Mouse (Mus musculus): ENCODE data around the gene Scn3a. TPM values are rescaled to one million over a fixed set of nuclear protein-coding genes. Genes with fewer than 3 reads are reported as not detected.

Scn3a gene
- polyA plus RNA-seq, 2 experiments = 0.01 TPM

DNA sequence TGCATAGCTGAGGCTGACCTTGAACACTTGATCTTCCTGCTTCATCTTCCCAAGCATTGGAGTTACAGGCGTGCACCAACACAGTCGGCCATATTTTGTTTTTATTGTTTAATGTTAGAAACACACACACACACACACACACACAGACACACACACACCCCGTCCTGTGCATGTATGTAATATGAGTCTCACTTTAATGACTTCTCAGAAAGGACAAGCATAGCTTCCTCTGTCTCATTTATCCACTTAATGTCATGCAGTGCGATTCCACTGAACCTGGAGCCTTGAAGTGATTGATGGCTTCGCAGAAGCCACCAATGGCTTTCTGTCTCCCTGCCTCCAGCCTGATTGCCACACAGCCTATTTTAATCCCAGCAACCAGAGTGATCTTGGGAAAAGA, 15.2 kb downstream of the Scn3a start:
- H3K9me3 ChIP-seq (ENCODE audit: control insufficient read depth, low read length) = no peaks in the 10 kb centered on the region
- no peak overlapping the region for H3K4me2 ChIP-seq (ENCODE audit: low read depth)
- no peaks in the 10 kb centered on the region for H3K27me3 ChIP-seq (ENCODE audit: control insufficient read depth, insufficient read depth, low read length)
- H3K9ac ChIP-seq (replicated peaks) = no peak overlapping the region
- no peak for DNase-seq (ENCODE audit: low read depth in 3 of 3, low spot score in 3 of 3)
- no peak overlapping the region for H3K27ac ChIP-seq
- TF ChIP-seq EP300 (IDR thresholded peaks at IDR 0.05; ENCODE audit: low read depth) (no peak), CTCF (IDR thresholded peaks at IDR 0.05; ENCODE audit: low read depth) (no peak)
- no peaks in the 10 kb centered on the region for H3K36me3 ChIP-seq (replicated peaks; ENCODE audit: control insufficient read depth, insufficient read depth, low read depth)
- no peaks in the 10 kb centered on the region for H3K4me1 ChIP-seq (replicated peaks; ENCODE audit: control insufficient read depth in 2 of 2, insufficient read depth in 2 of 2, low read length in 1 of 2)
- no peak for ATAC-seq (ENCODE audit: insufficient read depth)
- H3K4me3 ChIP-seq (ENCODE audit: insufficient read depth in 1 of 2, low read depth in 2 of 2, low read length in 2 of 2) = no peak overlapping the region
- 55% methylated on average over 5 of the region's 5 CpGs for WGBS (ENCODE audit: insufficient replicate concordance)

DNA sequence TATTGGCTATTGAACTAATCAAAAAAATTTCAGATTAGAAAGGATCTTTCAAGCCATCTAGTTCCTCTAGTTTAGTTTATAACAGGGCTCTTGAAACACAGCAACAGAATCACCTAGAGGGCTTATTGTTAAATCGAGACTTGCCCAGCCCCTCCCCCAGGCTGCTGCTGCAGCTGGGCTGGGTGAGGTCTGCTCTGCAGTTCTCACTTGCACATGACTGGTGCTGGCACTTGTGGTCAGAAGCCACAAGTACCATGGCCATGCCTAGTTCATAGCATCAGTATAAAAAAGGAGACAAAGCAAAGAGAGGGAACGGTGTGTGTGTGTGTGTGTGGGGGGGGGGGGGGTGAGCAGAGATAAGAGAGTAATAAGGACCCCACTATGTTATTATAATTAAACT, 15.7 kb downstream of the Scn3a start:
- no peaks in the 10 kb centered on the region for H3K4me1 ChIP-seq (replicated peaks; ENCODE audit: control insufficient read depth in 2 of 2, insufficient read depth in 2 of 2, low read length in 1 of 2)
- DNase-seq (ENCODE audit: low read depth in 3 of 3, low spot score in 3 of 3) = no peak
- ATAC-seq (ENCODE audit: insufficient read depth) = no peak
- H3K27ac ChIP-seq = no peak overlapping the region
- TF ChIP-seq CTCF (IDR thresholded peaks at IDR 0.05; ENCODE audit: low read depth) = no peak
- TF ChIP-seq EP300 (IDR thresholded peaks at IDR 0.05; ENCODE audit: low read depth) = no peak
- no peak overlapping the region for H3K9ac ChIP-seq (replicated peaks)
- H3K4me2 ChIP-seq (ENCODE audit: low read depth) = no peak overlapping the region
- no peak overlapping the region for H3K4me3 ChIP-seq (ENCODE audit: insufficient read depth in 1 of 2, low read depth in 2 of 2, low read length in 2 of 2)
- no peaks in the 10 kb centered on the region for H3K9me3 ChIP-seq (ENCODE audit: control insufficient read depth, low read length)
- H3K36me3 ChIP-seq (replicated peaks; ENCODE audit: control insufficient read depth, insufficient read depth, low read depth) = no peaks in the 10 kb centered on the region
- H3K27me3 ChIP-seq (ENCODE audit: control insufficient read depth, insufficient read depth, low read length) = no peaks in the 10 kb centered on the region
- 7% methylated on average over 2 of the region's 2 CpGs for WGBS (ENCODE audit: insufficient replicate concordance)

DNA sequence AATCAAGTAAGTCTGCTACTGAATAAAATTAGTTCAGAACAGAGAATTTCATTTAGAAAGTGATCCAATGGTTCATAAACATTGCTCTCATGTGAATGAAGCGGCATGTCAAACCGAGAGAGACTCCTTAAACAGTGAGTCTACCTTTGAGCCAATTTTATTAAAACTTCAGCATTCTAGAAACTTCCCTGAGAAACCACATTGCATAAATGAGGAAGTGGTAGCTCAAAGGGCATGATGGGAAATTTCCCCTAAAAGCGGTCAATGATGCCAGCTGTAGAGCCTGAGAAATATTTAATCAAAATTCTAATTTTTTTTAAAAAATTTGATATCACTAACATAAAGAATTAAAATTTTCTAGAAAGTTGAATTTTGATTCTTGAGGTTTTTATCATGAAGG, 16.9 kb downstream of the Scn3a start:
- Histone ChIP-seq H3K36me3 (replicated peaks; ENCODE audit: control insufficient read depth, insufficient read depth, low read depth) (no peaks in the 10 kb centered on the region), H3K4me3 (ENCODE audit: insufficient read depth in 1 of 2, low read depth in 2 of 2, low read length in 2 of 2) (no peak overlapping the region), H3K9ac (replicated peaks) (no peak overlapping the region), H3K27ac (no peak overlapping the region), H3K4me1 (replicated peaks; ENCODE audit: control insufficient read depth in 2 of 2, insufficient read depth in 2 of 2, low read length in 1 of 2) (no peaks in the 10 kb centered on the region), H3K27me3 (ENCODE audit: control insufficient read depth, insufficient read depth, low read length) (no peaks in the 10 kb centered on the region), H3K9me3 (ENCODE audit: control insufficient read depth, low read length) (no peaks in the 10 kb centered on the region), H3K4me2 (ENCODE audit: low read depth) (no peak overlapping the region)
- WGBS (ENCODE audit: insufficient replicate concordance) = 73% methylated on average over 3 of the region's 3 CpGs
- ATAC-seq (ENCODE audit: insufficient read depth) (no peak), DNase-seq (ENCODE audit: low read depth in 3 of 3, low spot score in 3 of 3) (no peak)
- TF ChIP-seq CTCF (IDR thresholded peaks at IDR 0.05; ENCODE audit: low read depth) (no peak), EP300 (IDR thresholded peaks at IDR 0.05; ENCODE audit: low read depth) (no peak)

DNA sequence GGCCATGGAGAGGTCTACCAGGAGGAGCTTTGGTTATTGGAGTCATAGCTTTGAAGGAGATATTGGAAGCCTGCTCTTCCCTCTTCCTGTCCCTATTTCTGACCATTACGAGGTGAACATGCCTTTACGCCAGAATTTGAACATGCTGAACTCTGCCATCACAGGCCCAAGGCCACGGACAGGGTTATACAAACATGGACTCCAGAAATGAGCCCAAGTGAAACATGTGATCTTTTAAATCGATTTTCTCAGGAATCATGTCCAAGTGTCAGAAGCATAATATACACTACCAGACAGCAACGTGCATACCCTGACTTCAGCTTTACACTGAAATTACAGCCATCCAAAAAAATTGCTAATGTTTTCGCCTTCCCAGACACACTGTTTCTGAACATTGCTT, 18.8 kb downstream of the Scn3a start:
- no peaks in the 10 kb centered on the region for H3K27me3 ChIP-seq (ENCODE audit: control insufficient read depth, insufficient read depth, low read length)
- TF ChIP-seq CTCF (IDR thresholded peaks at IDR 0.05; ENCODE audit: low read depth) (no peak), EP300 (IDR thresholded peaks at IDR 0.05; ENCODE audit: low read depth) (no peak)
- no peaks in the 10 kb centered on the region for H3K4me1 ChIP-seq (replicated peaks; ENCODE audit: control insufficient read depth in 2 of 2, insufficient read depth in 2 of 2, low read length in 1 of 2)
- H3K9ac ChIP-seq (replicated peaks) = no peak overlapping the region
- no peak overlapping the region for H3K4me3 ChIP-seq (ENCODE audit: insufficient read depth in 1 of 2, low read depth in 2 of 2, low read length in 2 of 2)
- DNase-seq (ENCODE audit: low read depth in 3 of 3, low spot score in 3 of 3) = no peak
- ATAC-seq (ENCODE audit: insufficient read depth) = no peak
- no peak overlapping the region for H3K4me2 ChIP-seq (ENCODE audit: low read depth)
- no peaks in the 10 kb centered on the region for H3K36me3 ChIP-seq (replicated peaks; ENCODE audit: control insufficient read depth, insufficient read depth, low read depth)
- no peak overlapping the region for H3K27ac ChIP-seq
- H3K9me3 ChIP-seq (ENCODE audit: control insufficient read depth, low read length) = no peaks in the 10 kb centered on the region
- WGBS (ENCODE audit: insufficient replicate concordance) = 62% methylated on average over 6 of the region's 6 CpGs

DNA sequence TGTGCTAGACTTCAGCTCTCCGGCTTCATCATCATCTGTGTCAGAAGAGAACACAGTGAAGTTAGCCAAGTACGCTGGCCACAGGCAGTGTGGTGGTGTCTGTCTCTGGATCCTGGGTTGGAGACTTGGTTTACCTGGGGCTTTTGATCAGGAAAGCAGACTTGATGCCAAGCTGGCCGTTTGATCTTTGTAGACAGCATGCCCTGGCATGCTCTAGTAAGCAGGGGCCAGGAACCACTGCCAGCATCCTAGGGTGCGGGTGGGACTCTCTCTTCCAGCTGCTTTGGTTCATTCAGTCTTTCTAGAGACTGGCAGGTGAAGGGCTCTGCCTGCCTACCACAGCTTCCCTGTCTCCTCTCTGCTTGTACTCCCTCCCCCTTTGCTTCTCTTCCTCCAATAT, 20.1 kb downstream of the Scn3a start:
- WGBS (ENCODE audit: insufficient replicate concordance) = 47% methylated on average over 4 of the region's 4 CpGs
- no peak overlapping the region for H3K27ac ChIP-seq
- H3K36me3 ChIP-seq (replicated peaks; ENCODE audit: control insufficient read depth, insufficient read depth, low read depth) = no peaks in the 10 kb centered on the region
- no peak for DNase-seq (ENCODE audit: low read depth in 3 of 3, low spot score in 3 of 3)
- no peak overlapping the region for H3K9ac ChIP-seq (replicated peaks)
- no peak for ATAC-seq (ENCODE audit: insufficient read depth)
- no peaks in the 10 kb centered on the region for H3K9me3 ChIP-seq (ENCODE audit: control insufficient read depth, low read length)
- H3K4me1 ChIP-seq (replicated peaks; ENCODE audit: control insufficient read depth in 2 of 2, insufficient read depth in 2 of 2, low read length in 1 of 2) = no peaks in the 10 kb centered on the region
- TF ChIP-seq CTCF (IDR thresholded peaks at IDR 0.05; ENCODE audit: low read depth) = no peak
- no peak for TF ChIP-seq EP300 (IDR thresholded peaks at IDR 0.05; ENCODE audit: low read depth)
- no peaks in the 10 kb centered on the region for H3K27me3 ChIP-seq (ENCODE audit: control insufficient read depth, insufficient read depth, low read length)
- no peak overlapping the region for H3K4me2 ChIP-seq (ENCODE audit: low read depth)
- H3K4me3 ChIP-seq (ENCODE audit: insufficient read depth in 1 of 2, low read depth in 2 of 2, low read length in 2 of 2) = no peak overlapping the region

Measured in liver, embryonic 14.5 days (tissue).